Mouse (Mus musculus): ENCODE measurements at regions not wholly inside any gene's neighbourhood (a gene's known extent, or its start where the extent isn't known, plus 50 kb on each side); places are given as distances from the start of the nearest gene placed in this dataset.
A peak's percentile ranks its signal among the peaks of the same experiment; 100 is the strongest.

DNA sequence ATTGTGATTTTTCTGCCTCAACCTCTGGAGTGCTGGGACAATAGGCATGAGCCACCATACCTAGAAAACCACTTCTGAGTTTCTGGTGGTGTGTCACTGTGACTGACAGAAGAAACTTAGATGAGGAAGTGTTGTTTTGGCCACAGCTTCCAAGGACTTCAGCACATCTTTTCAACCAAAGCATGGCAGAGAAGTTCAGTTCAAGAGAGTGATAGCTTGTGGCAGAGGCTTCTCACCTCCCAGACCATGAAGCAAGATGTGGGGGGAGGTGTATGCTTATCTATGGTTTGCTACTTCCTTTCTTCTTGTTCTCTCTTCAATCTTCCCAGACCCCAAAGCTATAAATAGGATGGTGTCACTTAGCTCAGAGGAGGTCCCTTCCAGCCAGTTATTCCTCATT is 753.3 kb downstream of the Car8 start:
- DNase-seq (ENCODE audit: low spot score) (no peak), ATAC-seq (ENCODE audit: low FRiP score) (no peak)
- Histone ChIP-seq H3K4me1 (ENCODE audit: insufficient read depth, low read length) (no peaks in the 10 kb centered on the region), H3K9me3 (ENCODE audit: low read length) (no peaks in the 10 kb centered on the region), H3K4me2 (ENCODE audit: low read depth, low read length, poor library complexity, severe bottlenecking) (no peak overlapping the region), H3K36me3 (ENCODE audit: insufficient read depth, low read length) (no peaks in the 10 kb centered on the region), H3K27ac (ENCODE audit: low read depth, low read length) (no peak overlapping the region), H3K27me3 (ENCODE audit: insufficient read depth, low read length) (no peaks in the 10 kb centered on the region), H3K4me3 (ENCODE audit: low read depth, low read length) (no peak overlapping the region), H3K9ac (replicated peaks; ENCODE audit: low read length, poor library complexity, severe bottlenecking) (no peak overlapping the region)
- TF ChIP-seq CTCF (IDR thresholded peaks at IDR 0.05): no peak

DNA sequence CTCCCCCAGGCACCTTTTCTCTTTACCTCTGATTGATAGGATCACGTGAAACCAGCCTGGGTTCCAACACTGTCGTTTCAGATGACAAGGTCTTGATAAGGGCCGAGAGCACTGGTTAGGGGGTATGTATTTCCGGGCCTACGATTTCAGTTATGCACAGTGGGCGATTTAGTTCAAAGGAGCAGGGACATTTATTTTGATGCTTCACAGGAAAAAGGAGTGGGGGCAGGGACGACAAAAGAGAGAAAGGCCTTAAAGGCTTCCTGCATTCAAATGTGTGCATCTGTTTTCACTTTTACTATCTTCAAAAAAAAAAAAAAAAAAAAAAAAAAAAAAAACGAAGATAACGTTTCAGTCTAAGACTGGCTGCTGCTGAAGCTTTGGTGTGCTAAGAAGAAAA is 783.7 kb downstream of the Car8 start:
- no peak overlapping the region for H3K4me2 ChIP-seq (ENCODE audit: low read depth, low read length, poor library complexity, severe bottlenecking)
- DNase-seq (ENCODE audit: low spot score) (peak; percentile 5), ATAC-seq (ENCODE audit: low FRiP score) (no peak)
- no peaks in the 10 kb centered on the region for H3K36me3 ChIP-seq (ENCODE audit: insufficient read depth, low read length)
- no peaks in the 10 kb centered on the region for H3K27me3 ChIP-seq (ENCODE audit: insufficient read depth, low read length)
- no peak overlapping the region for H3K27ac ChIP-seq (ENCODE audit: low read depth, low read length)
- no peak for TF ChIP-seq CTCF (IDR thresholded peaks at IDR 0.05)
- no peaks in the 10 kb centered on the region for H3K9me3 ChIP-seq (ENCODE audit: low read length)
- no peak overlapping the region for H3K4me3 ChIP-seq (ENCODE audit: low read depth, low read length)
- WGBS: 20% methylated on average over 9 of the region's 9 CpGs
- H3K4me1 ChIP-seq (ENCODE audit: insufficient read depth, low read length): no peaks in the 10 kb centered on the region
- no peak overlapping the region for H3K9ac ChIP-seq (replicated peaks; ENCODE audit: low read length, poor library complexity, severe bottlenecking)

DNA sequence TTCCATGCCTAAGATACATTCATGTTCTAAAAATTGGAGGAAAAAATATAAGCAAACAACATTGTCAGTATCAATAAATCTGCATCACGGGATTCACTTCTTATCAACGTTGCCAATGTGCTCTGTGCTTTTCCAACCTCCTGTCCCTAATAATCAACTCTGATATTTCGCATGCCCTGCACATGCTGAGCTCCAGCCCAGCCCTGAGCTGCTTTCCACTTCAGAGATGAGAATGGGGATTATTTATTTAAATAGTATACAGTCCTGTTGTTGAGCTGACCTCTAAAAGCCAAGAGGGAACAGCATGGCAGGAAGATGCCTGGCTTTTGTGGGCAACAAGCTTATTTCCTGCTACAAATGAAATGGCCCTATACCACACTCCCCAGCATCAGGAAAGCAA is 786.2 kb downstream of the Car8 start:
- H3K36me3 ChIP-seq (ENCODE audit: insufficient read depth, low read length): no peaks in the 10 kb centered on the region
- DNase-seq (ENCODE audit: low spot score) (no peak), ATAC-seq (ENCODE audit: low FRiP score) (no peak)
- H3K4me2 ChIP-seq (ENCODE audit: low read depth, low read length, poor library complexity, severe bottlenecking): no peak overlapping the region
- WGBS: 48% methylated on average over 3 of the region's 3 CpGs
- no peak for TF ChIP-seq CTCF (IDR thresholded peaks at IDR 0.05)
- H3K9me3 ChIP-seq (ENCODE audit: low read length): no peaks in the 10 kb centered on the region
- H3K4me1 ChIP-seq (ENCODE audit: insufficient read depth, low read length): no peaks in the 10 kb centered on the region
- H3K27me3 ChIP-seq (ENCODE audit: insufficient read depth, low read length): no peaks in the 10 kb centered on the region
- H3K4me3 ChIP-seq (ENCODE audit: low read depth, low read length): no peak overlapping the region
- no peak overlapping the region for H3K9ac ChIP-seq (replicated peaks; ENCODE audit: low read length, poor library complexity, severe bottlenecking)
- no peak overlapping the region for H3K27ac ChIP-seq (ENCODE audit: low read depth, low read length)

DNA sequence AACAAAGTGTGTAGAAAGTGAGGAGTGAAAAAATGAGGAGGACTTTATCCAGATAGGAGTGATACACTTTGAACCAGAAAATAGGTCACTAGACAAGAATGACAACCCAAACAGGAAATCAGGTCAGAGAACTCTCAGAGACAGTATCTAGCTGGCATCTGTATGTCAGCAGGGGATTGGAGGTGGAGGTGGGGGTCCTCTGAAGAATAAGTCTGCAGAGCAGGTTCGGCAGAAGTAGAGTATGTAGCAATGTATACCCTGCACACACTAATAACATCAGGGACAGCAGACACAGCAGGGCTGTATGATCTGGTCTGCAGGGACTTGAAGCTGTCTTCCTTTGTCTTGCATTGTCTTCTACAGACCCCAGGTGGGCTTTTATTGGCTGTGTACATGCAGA is 787.9 kb downstream of the Car8 start:
- H3K9me3 ChIP-seq (ENCODE audit: low read length): no peaks in the 10 kb centered on the region
- H3K4me3 ChIP-seq (ENCODE audit: low read depth, low read length): no peak overlapping the region
- no peak for DNase-seq (ENCODE audit: low spot score)
- no peak overlapping the region for H3K4me2 ChIP-seq (ENCODE audit: low read depth, low read length, poor library complexity, severe bottlenecking)
- H3K27ac ChIP-seq (ENCODE audit: low read depth, low read length): no peak overlapping the region
- H3K27me3 ChIP-seq (ENCODE audit: insufficient read depth, low read length): no peaks in the 10 kb centered on the region
- no peaks in the 10 kb centered on the region for H3K36me3 ChIP-seq (ENCODE audit: insufficient read depth, low read length)
- TF ChIP-seq CTCF (IDR thresholded peaks at IDR 0.05): no peak
- no peaks in the 10 kb centered on the region for H3K4me1 ChIP-seq (ENCODE audit: insufficient read depth, low read length)
- H3K9ac ChIP-seq (replicated peaks; ENCODE audit: low read length, poor library complexity, severe bottlenecking): no peak overlapping the region
- ATAC-seq (ENCODE audit: low FRiP score): no peak
- WGBS: 48% methylated on average over 1 of the region's 1 CpGs

DNA sequence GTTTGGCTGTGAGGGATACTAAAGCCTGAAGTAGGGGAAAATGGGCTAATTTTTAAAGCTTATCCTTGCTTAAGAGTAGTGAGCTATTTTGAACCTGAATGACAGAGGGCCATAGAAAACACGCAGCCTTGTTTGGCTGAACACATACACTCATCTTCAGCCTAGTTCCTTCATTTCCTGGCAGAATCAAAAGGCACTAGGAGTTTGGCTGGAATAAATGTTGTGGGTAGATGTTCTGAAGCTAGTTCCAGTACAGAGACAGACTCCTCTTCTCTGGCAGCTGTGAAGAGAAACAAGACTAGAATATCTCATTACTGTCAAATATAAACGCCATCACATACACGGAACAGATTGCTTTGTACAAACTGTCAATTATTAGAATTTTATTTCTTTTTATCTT is 809.5 kb downstream of the Car8 start:
- no peak for ATAC-seq (ENCODE audit: low FRiP score)
- Histone ChIP-seq H3K9ac (replicated peaks; ENCODE audit: low read length, poor library complexity, severe bottlenecking) (no peak overlapping the region), H3K4me1 (ENCODE audit: insufficient read depth, low read length) (no peaks in the 10 kb centered on the region), H3K9me3 (ENCODE audit: low read length) (no peaks in the 10 kb centered on the region), H3K27ac (ENCODE audit: low read depth, low read length) (no peak overlapping the region), H3K27me3 (ENCODE audit: insufficient read depth, low read length) (no peaks in the 10 kb centered on the region), H3K4me3 (ENCODE audit: low read depth, low read length) (no peak overlapping the region), H3K36me3 (ENCODE audit: insufficient read depth, low read length) (no peaks in the 10 kb centered on the region), H3K4me2 (ENCODE audit: low read depth, low read length, poor library complexity, severe bottlenecking) (no peak overlapping the region)
- DNase-seq (ENCODE audit: low spot score): no peak
- 81% methylated on average over 3 of the region's 3 CpGs for WGBS
- TF ChIP-seq CTCF (IDR thresholded peaks at IDR 0.05): no peak

DNA sequence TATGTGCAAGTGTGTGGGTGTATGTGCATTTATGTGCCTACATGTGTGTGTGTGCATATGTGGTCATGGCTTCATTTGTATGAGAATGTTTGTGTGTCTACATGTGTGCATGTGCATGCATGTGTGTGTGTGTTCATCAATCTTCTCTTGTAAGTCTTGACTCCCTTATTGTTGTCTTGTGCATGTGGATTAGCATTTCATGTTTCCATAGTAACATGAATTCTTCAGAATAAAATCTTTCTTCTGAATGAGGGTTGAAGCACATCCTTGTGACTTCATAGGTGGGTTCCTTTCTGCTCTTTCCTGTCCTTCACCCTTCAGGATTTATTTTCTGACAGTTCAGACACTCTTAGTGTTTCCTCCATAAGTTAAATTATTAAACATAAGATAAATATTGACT is 814.8 kb downstream of the Car8 start:
- TF ChIP-seq CTCF (IDR thresholded peaks at IDR 0.05): no peak
- no peak overlapping the region for H3K4me3 ChIP-seq (ENCODE audit: low read depth, low read length)
- H3K27ac ChIP-seq (ENCODE audit: low read depth, low read length): no peak overlapping the region
- no peaks in the 10 kb centered on the region for H3K4me1 ChIP-seq (ENCODE audit: insufficient read depth, low read length)
- no peak overlapping the region for H3K9ac ChIP-seq (replicated peaks; ENCODE audit: low read length, poor library complexity, severe bottlenecking)
- DNase-seq (ENCODE audit: low spot score): no peak
- no peaks in the 10 kb centered on the region for H3K27me3 ChIP-seq (ENCODE audit: insufficient read depth, low read length)
- H3K4me2 ChIP-seq (ENCODE audit: low read depth, low read length, poor library complexity, severe bottlenecking): no peak overlapping the region
- ATAC-seq (ENCODE audit: low FRiP score): no peak
- H3K36me3 ChIP-seq (ENCODE audit: insufficient read depth, low read length): no peaks in the 10 kb centered on the region
- no peaks in the 10 kb centered on the region for H3K9me3 ChIP-seq (ENCODE audit: low read length)

DNA sequence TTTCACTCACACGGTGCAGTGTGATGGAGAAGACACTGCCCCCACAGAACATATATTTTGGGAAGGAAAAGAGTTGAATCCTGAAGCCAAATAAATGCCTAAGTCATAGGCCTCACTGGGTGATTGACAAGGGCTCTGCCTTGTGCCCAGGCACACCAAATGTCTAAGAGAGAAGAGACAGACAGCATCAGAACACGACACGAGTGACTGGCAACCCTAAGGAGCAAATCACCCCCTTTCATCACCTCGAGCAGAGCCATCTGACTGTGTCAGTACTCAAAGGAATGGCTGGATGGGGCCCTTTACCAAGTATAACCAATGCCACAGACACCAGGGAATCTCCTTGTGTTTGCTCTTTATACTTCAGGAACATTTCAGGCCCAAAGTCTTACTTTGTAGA is 815.6 kb downstream of the Car8 start:
- no peak for DNase-seq (ENCODE audit: low spot score)
- no peak for ATAC-seq (ENCODE audit: low FRiP score)
- 74% methylated on average over 4 of the region's 4 CpGs for WGBS

More for the DNA sequence above, 815.6 kb downstream of the Car8 start:
- no peak overlapping the region for H3K4me3 ChIP-seq (ENCODE audit: low read depth, low read length)
- H3K27me3 ChIP-seq (ENCODE audit: insufficient read depth, low read length): no peaks in the 10 kb centered on the region
- H3K36me3 ChIP-seq (ENCODE audit: insufficient read depth, low read length): no peaks in the 10 kb centered on the region
- no peak overlapping the region for H3K9ac ChIP-seq (replicated peaks; ENCODE audit: low read length, poor library complexity, severe bottlenecking)
- H3K4me2 ChIP-seq (ENCODE audit: low read depth, low read length, poor library complexity, severe bottlenecking): no peak overlapping the region
- H3K27ac ChIP-seq (ENCODE audit: low read depth, low read length): no peak overlapping the region
- no peaks in the 10 kb centered on the region for H3K9me3 ChIP-seq (ENCODE audit: low read length)
- no peak for TF ChIP-seq CTCF (IDR thresholded peaks at IDR 0.05)
- H3K4me1 ChIP-seq (ENCODE audit: insufficient read depth, low read length): no peaks in the 10 kb centered on the region
